Mouse (Mus musculus): Measurements from ENCODE around the gene Samd7. TPM values are rescaled to one million over a fixed set of nuclear protein-coding genes. Genes with fewer than 3 reads are reported as not detected.
A peak's percentile ranks its signal among the peaks of the same experiment; 100 is the strongest.
"Not testable (repeated sequence)": the region's sequence is repeated elsewhere in the genome, so short reads cannot be mapped to it uniquely, and the experiment has no call there.

Samd7 gene
- not detected in 2 replicates for polyA plus RNA-seq (2012; rRNA removed)

GRCm38 (mm10) chr3:30746006-30746405 is at the start of gene Samd7:
Gene Samd7, plus strand, starts transcription at chr3:30746293.
- Histone ChIP-seq H3K4me1 (ENCODE audit: control insufficient read depth, insufficient read depth, low read length) (no peaks in the 10 kb centered on the region), H3K4me3 (replicated peaks; ENCODE audit: extremely low read depth, low read depth, low read length) (no peak within 1 kb of the TSS)
- DNase-seq = no peak
- WGBS = 81% methylated on average over 7 of the region's 7 CpGs
- TF ChIP-seq POLR2A (IDR thresholded peaks at IDR 0.05; ENCODE audit: borderline replicate concordance, extremely low read depth, low read depth, low read length) (no peak), CTCF (IDR thresholded peaks at IDR 0.05; ENCODE audit: insufficient read depth, low read length) (no peak)

- DNase-seq = peak; percentile 55
- H3K4me3 ChIP-seq (replicated peaks; ENCODE audit: extremely low read depth, low read depth, low read length) = no peak overlapping the region
- 9% methylated on average over 2 of the region's 2 CpGs for WGBS
- H3K4me1 ChIP-seq (ENCODE audit: control insufficient read depth, insufficient read depth, low read length) = no peaks in the 10 kb centered on the region
- peak; percentile 65 for TF ChIP-seq CTCF (IDR thresholded peaks at IDR 0.05; ENCODE audit: insufficient read depth, low read length)
- TF ChIP-seq POLR2A (IDR thresholded peaks at IDR 0.05; ENCODE audit: borderline replicate concordance, extremely low read depth, low read depth, low read length) = no peak
These were observed 49.7 kb upstream of the Samd7 start for GRCm38 (mm10) chr3:30696346-30696745.

DNA sequence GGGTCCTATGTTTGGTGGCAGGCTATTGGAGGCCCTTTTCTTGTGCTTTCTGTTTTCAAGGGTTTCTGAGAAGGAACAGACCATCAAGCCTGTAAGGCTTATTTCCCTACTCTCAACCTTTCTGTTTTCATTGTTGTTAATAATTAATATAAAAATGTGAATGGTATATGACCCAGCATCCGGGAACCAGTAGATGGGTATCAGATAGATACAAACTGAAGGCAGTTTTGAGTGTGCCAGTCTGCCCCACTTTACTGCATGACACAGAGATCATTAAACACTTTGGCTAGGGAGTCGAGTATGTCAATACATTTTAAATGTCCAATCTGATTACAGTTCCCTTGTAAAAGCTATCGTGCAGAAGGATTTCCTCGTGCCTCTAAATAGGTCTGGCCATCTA is 48.2 kb upstream of the Samd7 start:
- no peak for TF ChIP-seq POLR2A (IDR thresholded peaks at IDR 0.05; ENCODE audit: borderline replicate concordance, extremely low read depth, low read depth, low read length)
- no peak for TF ChIP-seq CTCF (IDR thresholded peaks at IDR 0.05; ENCODE audit: insufficient read depth, low read length)
- Histone ChIP-seq H3K4me1 (ENCODE audit: control insufficient read depth, insufficient read depth, low read length) (no peaks in the 10 kb centered on the region), H3K4me3 (replicated peaks; ENCODE audit: extremely low read depth, low read depth, low read length) (no peak overlapping the region)
- no peak for DNase-seq
- WGBS = 50% methylated on average over 4 of the region's 4 CpGs

- not testable (repeated sequence) for DNase-seq; H3K4me3 ChIP-seq (replicated peaks; ENCODE audit: extremely low read depth, low read depth, low read length); H3K4me1 ChIP-seq (ENCODE audit: control insufficient read depth, insufficient read depth, low read length)
- WGBS = 65% methylated on average over 6 of the region's 6 CpGs
These were observed 46.2 kb upstream of the Samd7 start, which contains the start of gene Lrrc31 for GRCm38 (mm10) chr3:30699711-30700505. Gene Lrrc31, minus strand, starts transcription at chr3:30699843.

GRCm38 (mm10) chr3:30705977-30706376 is 40.1 kb upstream of the Samd7 start:
- 78% methylated on average over 3 of the region's 3 CpGs for WGBS
- H3K4me1 ChIP-seq (ENCODE audit: control insufficient read depth, insufficient read depth, low read length) = no peaks in the 10 kb centered on the region
- DNase-seq = no peak

DNA sequence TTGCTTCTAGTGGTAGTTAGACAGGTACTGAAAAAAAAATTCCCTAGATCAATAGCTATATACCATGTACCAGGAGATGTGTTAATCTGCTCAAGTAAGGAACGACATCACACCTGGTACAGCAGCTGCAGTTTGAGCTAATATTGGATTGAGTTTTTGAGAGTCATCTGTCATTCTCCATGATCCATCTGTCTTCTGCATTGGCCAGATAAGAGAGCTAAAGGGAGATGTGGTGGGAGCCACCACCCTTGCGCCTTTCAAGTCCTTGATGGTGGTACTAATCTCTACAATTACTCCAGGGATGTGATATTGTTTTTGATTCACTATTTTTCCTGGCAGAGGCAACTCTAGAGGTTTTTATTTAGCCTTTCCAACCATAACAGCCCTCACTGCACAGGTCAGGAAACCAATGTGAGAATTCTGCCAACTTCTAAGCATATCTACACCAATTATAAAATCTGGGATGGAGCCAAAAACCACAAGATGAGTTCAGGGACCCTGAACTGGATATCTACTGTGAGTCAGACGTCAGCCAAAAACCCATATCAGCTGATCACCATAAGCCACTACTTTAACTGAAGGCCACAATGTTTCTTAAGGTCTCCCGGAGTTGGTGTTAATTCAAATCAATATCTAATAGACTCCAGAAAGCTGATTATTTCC is 39.3 kb upstream of the Samd7 start:
- DNase-seq = no peak
- no peak for TF ChIP-seq POLR2A (IDR thresholded peaks at IDR 0.05; ENCODE audit: borderline replicate concordance, extremely low read depth, low read depth, low read length)
- TF ChIP-seq CTCF (IDR thresholded peaks at IDR 0.05; ENCODE audit: insufficient read depth, low read length) = no peak
- 68% methylated on average over 4 of the region's 4 CpGs for WGBS
- Histone ChIP-seq H3K4me1 (ENCODE audit: control insufficient read depth, insufficient read depth, low read length) (no peaks in the 10 kb centered on the region), H3K4me3 (replicated peaks; ENCODE audit: extremely low read depth, low read depth, low read length) (no peak overlapping the region)

More at GRCm38 (mm10) chr3:30705977-30706376, 40.1 kb upstream of the Samd7 start:
- no peak for TF ChIP-seq POLR2A (IDR thresholded peaks at IDR 0.05; ENCODE audit: borderline replicate concordance, extremely low read depth, low read depth, low read length)
- no peak for TF ChIP-seq CTCF (IDR thresholded peaks at IDR 0.05; ENCODE audit: insufficient read depth, low read length)
- no peak overlapping the region for H3K4me3 ChIP-seq (replicated peaks; ENCODE audit: extremely low read depth, low read depth, low read length)

DNA sequence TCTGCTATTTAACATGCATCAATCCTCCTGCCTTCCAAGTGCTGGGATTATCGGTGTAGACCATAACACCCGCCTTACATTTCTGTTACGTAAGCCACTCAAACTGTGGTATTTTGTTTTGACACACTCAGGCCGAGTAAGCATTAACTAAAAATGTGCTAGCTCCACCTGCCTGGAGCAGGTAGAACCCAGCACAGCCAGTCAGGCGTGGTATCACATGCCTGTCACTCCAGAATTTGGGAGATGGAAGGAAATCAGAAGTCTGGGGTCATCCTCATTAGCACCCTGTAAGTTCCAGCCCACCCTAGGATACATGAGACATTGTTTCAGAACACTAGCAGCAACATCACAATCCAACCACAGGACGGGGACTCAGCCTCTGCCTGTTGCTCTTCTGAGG is 35.9 kb upstream of the Samd7 start:
- no peak for TF ChIP-seq CTCF (IDR thresholded peaks at IDR 0.05; ENCODE audit: insufficient read depth, low read length)
- TF ChIP-seq POLR2A (IDR thresholded peaks at IDR 0.05; ENCODE audit: borderline replicate concordance, extremely low read depth, low read depth, low read length) = no peak
- DNase-seq = no peak
- Histone ChIP-seq H3K4me3 (replicated peaks; ENCODE audit: extremely low read depth, low read depth, low read length) (no peak overlapping the region), H3K4me1 (ENCODE audit: control insufficient read depth, insufficient read depth, low read length) (no peaks in the 10 kb centered on the region)
- 68% methylated on average over 6 of the region's 6 CpGs for WGBS

DNA sequence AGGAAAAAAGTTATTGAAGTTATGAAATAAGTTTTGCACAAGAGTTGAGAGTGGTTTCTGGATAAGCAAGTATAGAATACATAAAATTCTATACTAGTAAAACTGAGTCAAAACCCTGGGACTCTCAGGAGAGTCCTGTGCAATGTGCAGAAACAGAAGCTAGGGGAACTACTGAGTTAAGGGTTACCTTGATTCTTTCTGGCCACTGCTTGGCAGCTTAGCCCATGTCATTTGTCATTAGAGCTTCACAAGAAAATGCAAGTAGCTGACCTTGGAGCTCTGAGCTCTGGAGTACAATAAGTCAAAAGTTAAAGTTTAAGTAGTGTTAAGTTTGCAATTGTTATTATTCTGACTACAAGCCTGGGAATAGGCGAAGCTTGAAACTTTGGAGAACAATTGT is 32.8 kb upstream of the Samd7 start:
- no peaks in the 10 kb centered on the region for H3K4me1 ChIP-seq (ENCODE audit: control insufficient read depth, insufficient read depth, low read length)
- H3K4me3 ChIP-seq (replicated peaks; ENCODE audit: extremely low read depth, low read depth, low read length) = no peak overlapping the region
- TF ChIP-seq CTCF (IDR thresholded peaks at IDR 0.05; ENCODE audit: insufficient read depth, low read length) = no peak
- no peak for DNase-seq
- 88% methylated on average over 1 of the region's 1 CpGs for WGBS

DNA sequence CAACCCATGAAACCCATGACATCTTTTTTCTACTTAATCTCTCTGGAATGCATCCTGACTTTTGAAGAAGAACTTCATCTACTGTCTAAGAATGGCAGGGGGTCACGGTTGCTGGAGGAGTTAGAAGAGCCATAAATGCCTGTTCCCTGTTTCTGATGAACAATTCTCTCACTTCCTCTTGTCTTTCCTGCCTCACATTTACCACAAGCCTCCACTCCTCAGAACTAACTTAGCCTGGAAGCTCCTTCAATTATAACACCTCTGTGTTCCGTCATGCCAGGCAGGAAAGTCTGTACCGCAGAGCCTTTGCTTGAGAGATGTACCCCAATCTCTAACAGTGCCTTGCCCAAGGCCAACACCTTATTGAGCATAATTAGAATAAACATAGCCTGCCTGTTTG is 27.4 kb upstream of the Samd7 start:
- 78% methylated on average over 3 of the region's 3 CpGs for WGBS
- no peak overlapping the region for H3K4me3 ChIP-seq (replicated peaks; ENCODE audit: extremely low read depth, low read depth, low read length)
- no peaks in the 10 kb centered on the region for H3K4me1 ChIP-seq (ENCODE audit: control insufficient read depth, insufficient read depth, low read length)
- DNase-seq = no peak
- no peak for TF ChIP-seq CTCF (IDR thresholded peaks at IDR 0.05; ENCODE audit: insufficient read depth, low read length)
- no peak for TF ChIP-seq POLR2A (IDR thresholded peaks at IDR 0.05; ENCODE audit: borderline replicate concordance, extremely low read depth, low read depth, low read length)

- H3K4me3 ChIP-seq (replicated peaks; ENCODE audit: extremely low read depth, low read depth, low read length) = no peak overlapping the region
- DNase-seq = no peak
- no peak for TF ChIP-seq CTCF (IDR thresholded peaks at IDR 0.05; ENCODE audit: insufficient read depth, low read length)
- no peak for TF ChIP-seq POLR2A (IDR thresholded peaks at IDR 0.05; ENCODE audit: borderline replicate concordance, extremely low read depth, low read depth, low read length)
- H3K4me1 ChIP-seq (ENCODE audit: control insufficient read depth, insufficient read depth, low read length) = no peaks in the 10 kb centered on the region
- WGBS = 73% methylated on average over 4 of the region's 4 CpGs
These were observed 24.1 kb upstream of the Samd7 start for GRCm38 (mm10) chr3:30722036-30722435.

Measured in lung, adult 2 months (tissue).